Mouse (Mus musculus): ENCODE data around the gene Hint2. TPM values are rescaled to one million over a fixed set of nuclear protein-coding genes. Genes with fewer than 3 reads are reported as not detected.

Hint2 gene
- polyA plus RNA-seq, 1 experiment, result 48.0 TPM

DNA sequence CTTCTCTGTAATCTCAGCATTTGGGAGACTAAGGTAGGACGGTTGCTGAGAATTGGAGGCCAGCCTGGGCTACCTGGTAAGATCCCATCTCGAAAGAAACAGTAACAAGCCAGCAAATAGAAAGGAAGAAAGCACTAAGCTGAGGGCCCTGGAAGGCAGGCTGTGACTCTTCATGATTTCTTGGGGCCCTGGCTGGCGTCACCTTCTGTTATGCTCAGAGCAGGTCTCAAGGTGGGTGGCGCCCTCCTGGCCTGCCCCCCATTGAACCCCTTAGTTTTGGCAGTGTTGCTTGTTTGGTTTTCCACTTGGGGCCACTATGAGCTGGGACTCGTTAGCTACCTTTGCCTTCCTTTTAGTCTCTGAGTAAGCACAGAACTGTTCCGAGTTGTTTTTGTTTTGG lies 19.5 kb downstream of the Hint2 start:
- no peaks in the 10 kb centered on the region for H3K79me2 ChIP-seq (ENCODE audit: control insufficient read depth, insufficient read depth)
- TF ChIP-seq CTCF (IDR thresholded peaks at IDR 0.05; ENCODE audit: control insufficient read depth, insufficient read depth, insufficient read length) (no peak), USF1 (IDR thresholded peaks at IDR 0.05; ENCODE audit: low read depth) (no peak), MAX (IDR thresholded peaks at IDR 0.05) (no peak), MYOG (IDR thresholded peaks at IDR 0.05; ENCODE audit: control insufficient read depth, extremely low read depth, insufficient read length) (no peak), FOSL1 (IDR thresholded peaks at IDR 0.05; ENCODE audit: insufficient read depth, low read length, poor library complexity, severe bottlenecking) (no peak)
- no peak overlapping the region for H3ac ChIP-seq (ENCODE audit: control insufficient read depth, insufficient read length, low read depth)
- H3K36me3 ChIP-seq (ENCODE audit: control insufficient read depth, insufficient read depth), result no peaks in the 10 kb centered on the region
- H3K27me3 ChIP-seq (ENCODE audit: control insufficient read depth, insufficient read depth, insufficient read length), result no peaks in the 10 kb centered on the region
- no peak overlapping the region for H3K4me3 ChIP-seq (ENCODE audit: insufficient read depth, poor library complexity, severe bottlenecking)
- H3K79me3 ChIP-seq (ENCODE audit: low read depth), result no peaks in the 10 kb centered on the region

DNA sequence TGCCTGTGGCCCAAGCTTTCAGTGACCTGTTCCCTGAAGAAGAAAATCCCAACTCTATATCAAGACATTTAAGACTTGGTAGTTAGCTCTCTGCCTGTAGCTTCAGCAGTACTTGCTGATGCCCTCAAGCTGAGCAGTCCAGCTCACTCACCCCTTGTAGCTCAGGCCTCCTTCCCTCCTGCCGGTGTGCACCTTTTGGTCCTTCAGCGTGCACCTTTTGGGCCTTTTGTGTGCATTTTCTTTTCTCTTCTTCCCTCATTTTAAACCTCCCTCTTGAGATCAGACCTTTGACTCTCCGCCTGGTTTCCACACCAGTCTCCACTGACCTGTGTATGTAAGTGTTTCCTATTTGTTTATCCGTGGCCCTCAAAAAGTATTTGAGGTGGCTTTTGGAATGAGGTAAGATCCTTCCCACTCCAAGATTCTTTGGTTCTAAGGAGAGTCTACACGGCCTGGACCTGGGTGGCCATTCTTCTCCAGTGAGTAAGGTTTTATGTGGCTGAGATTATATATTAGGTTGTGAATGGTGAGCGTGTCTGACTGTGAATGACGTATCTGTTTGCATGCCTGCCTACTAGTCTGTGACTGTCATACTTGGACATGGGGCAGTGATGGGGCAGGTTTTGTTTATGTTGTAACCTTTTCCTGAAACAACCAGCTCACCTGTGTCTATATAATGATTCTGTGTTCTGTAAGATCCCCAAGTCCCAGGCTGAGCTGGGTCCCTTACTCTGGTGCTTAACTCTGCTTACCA lies 21.5 kb downstream of the Hint2 start:
- H3K79me3 ChIP-seq (ENCODE audit: low read depth), result no peaks in the 10 kb centered on the region
- no peaks in the 10 kb centered on the region for H3K79me2 ChIP-seq (ENCODE audit: control insufficient read depth, insufficient read depth)
- H3ac ChIP-seq (ENCODE audit: control insufficient read depth, insufficient read length, low read depth), result no peak overlapping the region
- no peak overlapping the region for H3K4me3 ChIP-seq (ENCODE audit: insufficient read depth, poor library complexity, severe bottlenecking)
- H3K36me3 ChIP-seq (ENCODE audit: control insufficient read depth, insufficient read depth), result no peaks in the 10 kb centered on the region
- TF ChIP-seq MYOD1 (IDR thresholded peaks at IDR 0.05; ENCODE audit: control insufficient read depth, insufficient read length, low read depth) (no peak), CEBPB (IDR thresholded peaks at IDR 0.05; ENCODE audit: low read depth) (no peak), USF1 (IDR thresholded peaks at IDR 0.05; ENCODE audit: low read depth) (no peak)
- no peaks in the 10 kb centered on the region for H3K27me3 ChIP-seq (ENCODE audit: control insufficient read depth, insufficient read depth, insufficient read length)

DNA sequence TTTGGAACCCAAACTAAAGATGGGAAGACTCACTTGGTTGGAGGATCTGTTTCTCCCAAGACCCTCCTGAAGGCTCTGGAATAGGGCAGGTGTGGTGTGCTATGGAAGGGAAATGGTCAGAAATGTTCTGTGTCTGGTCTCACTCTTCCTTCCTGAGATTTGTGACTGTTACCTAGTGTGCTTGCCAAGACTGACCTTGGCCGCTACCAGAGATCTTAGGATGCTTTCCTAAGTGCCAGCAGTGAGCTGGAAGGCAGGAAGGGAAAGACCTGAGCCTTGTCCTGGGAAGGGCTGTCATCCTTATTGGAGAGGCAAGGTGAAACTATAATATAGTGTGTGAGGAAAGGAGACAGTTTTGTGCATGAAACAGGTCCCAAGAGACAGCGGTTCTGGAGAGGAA lies 22.5 kb downstream of the Hint2 start:
- H3K36me3 ChIP-seq (ENCODE audit: control insufficient read depth, insufficient read depth), result no peaks in the 10 kb centered on the region
- no peak for TF ChIP-seq MYOD1 (IDR thresholded peaks at IDR 0.05; ENCODE audit: control insufficient read depth, insufficient read length, low read depth)
- TF ChIP-seq FOSL1 (IDR thresholded peaks at IDR 0.05; ENCODE audit: insufficient read depth, low read length, poor library complexity, severe bottlenecking), result no peak
- no peak for TF ChIP-seq MAX (IDR thresholded peaks at IDR 0.05)
- no peak for TF ChIP-seq CEBPB (IDR thresholded peaks at IDR 0.05; ENCODE audit: low read depth)
- TF ChIP-seq MYOG (IDR thresholded peaks at IDR 0.05; ENCODE audit: control insufficient read depth, extremely low read depth, insufficient read length), result no peak
- TF ChIP-seq CTCF (IDR thresholded peaks at IDR 0.05; ENCODE audit: control insufficient read depth, insufficient read depth, insufficient read length), result no peak
- no peak for TF ChIP-seq USF1 (IDR thresholded peaks at IDR 0.05; ENCODE audit: low read depth)
- H3K27me3 ChIP-seq (ENCODE audit: control insufficient read depth, insufficient read depth, insufficient read length), result no peaks in the 10 kb centered on the region
- H3K4me3 ChIP-seq (ENCODE audit: insufficient read depth, poor library complexity, severe bottlenecking), result no peak overlapping the region
- H3K79me2 ChIP-seq (ENCODE audit: control insufficient read depth, insufficient read depth), result no peaks in the 10 kb centered on the region
- H3ac ChIP-seq (ENCODE audit: control insufficient read depth, insufficient read length, low read depth), result no peak overlapping the region
- no peaks in the 10 kb centered on the region for H3K79me3 ChIP-seq (ENCODE audit: low read depth)

DNA sequence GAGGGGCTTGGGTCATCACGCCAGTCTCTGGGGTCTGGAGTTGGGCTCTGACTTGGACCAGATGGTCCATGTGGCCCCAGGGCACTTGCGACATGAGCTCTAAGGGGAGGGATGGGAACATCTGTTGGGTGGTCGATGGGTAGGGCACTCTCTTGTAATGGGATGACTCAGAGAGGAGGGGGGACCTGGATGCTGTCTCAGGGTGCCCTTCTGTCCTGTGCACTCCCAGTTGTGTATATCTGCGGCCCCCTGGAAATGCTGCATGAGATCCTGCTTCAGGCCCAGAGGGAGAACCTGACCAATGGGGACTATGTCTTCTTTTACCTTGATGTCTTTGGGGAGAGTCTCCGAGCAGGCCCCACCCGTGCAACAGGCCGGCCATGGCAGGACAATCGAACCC lies 23.0 kb downstream of the Hint2 start:
- TF ChIP-seq FOSL1 (IDR thresholded peaks at IDR 0.05; ENCODE audit: insufficient read depth, low read length, poor library complexity, severe bottlenecking) (no peak), MAX (IDR thresholded peaks at IDR 0.05) (no peak), MYOD1 (IDR thresholded peaks at IDR 0.05; ENCODE audit: control insufficient read depth, insufficient read length, low read depth) (no peak), CTCF (IDR thresholded peaks at IDR 0.05; ENCODE audit: control insufficient read depth, insufficient read depth, insufficient read length) (no peak), CEBPB (IDR thresholded peaks at IDR 0.05; ENCODE audit: low read depth) (no peak), MYOG (IDR thresholded peaks at IDR 0.05; ENCODE audit: control insufficient read depth, extremely low read depth, insufficient read length) (no peak), USF1 (IDR thresholded peaks at IDR 0.05; ENCODE audit: low read depth) (no peak)
- H3K27me3 ChIP-seq (ENCODE audit: control insufficient read depth, insufficient read depth, insufficient read length), result no peaks in the 10 kb centered on the region
- no peak overlapping the region for H3K4me3 ChIP-seq (ENCODE audit: insufficient read depth, poor library complexity, severe bottlenecking)
- no peaks in the 10 kb centered on the region for H3K79me3 ChIP-seq (ENCODE audit: low read depth)
- no peaks in the 10 kb centered on the region for H3K79me2 ChIP-seq (ENCODE audit: control insufficient read depth, insufficient read depth)
- no peak overlapping the region for H3ac ChIP-seq (ENCODE audit: control insufficient read depth, insufficient read length, low read depth)
- no peaks in the 10 kb centered on the region for H3K36me3 ChIP-seq (ENCODE audit: control insufficient read depth, insufficient read depth)

DNA sequence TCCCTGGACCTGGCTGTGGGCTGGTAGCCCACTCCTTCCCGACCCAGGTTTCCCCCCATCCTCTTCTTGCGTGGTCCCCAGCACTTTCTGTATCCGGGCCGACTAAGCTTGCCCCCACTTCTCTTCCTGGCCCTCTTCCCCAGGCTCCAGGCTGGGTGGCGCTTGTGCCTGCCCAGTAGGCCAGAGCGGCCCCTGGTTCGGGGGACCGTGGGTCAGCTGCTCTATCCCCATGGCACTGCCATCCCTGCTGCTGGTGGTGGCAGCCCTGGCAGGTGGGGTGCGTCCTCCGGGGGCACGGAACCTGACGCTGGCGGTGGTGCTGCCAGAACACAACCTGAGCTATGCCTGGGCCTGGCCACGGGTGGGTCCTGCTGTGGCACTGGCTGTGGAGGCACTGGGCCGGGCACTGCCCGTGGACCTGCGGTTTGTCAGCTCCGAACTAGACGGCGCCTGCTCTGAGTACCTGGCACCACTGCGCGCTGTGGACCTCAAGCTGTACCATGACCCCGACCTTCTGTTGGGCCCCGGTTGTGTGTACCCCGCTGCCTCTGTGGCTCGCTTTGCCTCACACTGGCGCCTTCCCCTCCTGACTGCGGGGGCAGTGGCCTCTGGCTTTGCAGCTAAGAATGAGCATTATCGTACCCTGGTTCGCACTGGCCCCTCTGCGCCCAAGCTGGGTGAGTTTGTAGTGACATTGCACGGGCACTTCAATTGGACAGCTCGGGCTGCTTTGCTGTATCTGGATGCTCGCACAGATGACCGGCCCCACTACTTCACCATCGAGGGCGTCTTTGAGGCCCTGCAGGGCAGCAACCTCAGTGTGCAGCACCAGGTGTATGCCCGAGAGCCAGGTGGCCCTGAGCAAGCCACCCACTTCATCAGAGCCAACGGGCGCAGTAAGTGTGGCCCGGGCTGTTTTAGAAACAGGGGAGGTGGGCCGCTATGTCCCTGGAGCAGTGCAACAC lies 24.0 kb downstream of the Hint2 start:
- TF ChIP-seq CEBPB (IDR thresholded peaks at IDR 0.05; ENCODE audit: low read depth) (no peak), MAX (IDR thresholded peaks at IDR 0.05) (no peak), MYOD1 (IDR thresholded peaks at IDR 0.05; ENCODE audit: control insufficient read depth, insufficient read length, low read depth) (no peak), MYOG (IDR thresholded peaks at IDR 0.05; ENCODE audit: control insufficient read depth, extremely low read depth, insufficient read length) (no peak), FOSL1 (IDR thresholded peaks at IDR 0.05; ENCODE audit: insufficient read depth, low read length, poor library complexity, severe bottlenecking) (no peak), USF1 (IDR thresholded peaks at IDR 0.05; ENCODE audit: low read depth) (no peak), CTCF (IDR thresholded peaks at IDR 0.05; ENCODE audit: control insufficient read depth, insufficient read depth, insufficient read length) (no peak)

More for the DNA sequence above, 24.0 kb downstream of the Hint2 start:
- Histone ChIP-seq H3K4me3 (ENCODE audit: insufficient read depth, poor library complexity, severe bottlenecking) (peak overlapping the region; percentile 28), H3K27me3 (ENCODE audit: control insufficient read depth, insufficient read depth, insufficient read length) (no peaks in the 10 kb centered on the region), H3K36me3 (ENCODE audit: control insufficient read depth, insufficient read depth) (no peaks in the 10 kb centered on the region), H3K79me2 (ENCODE audit: control insufficient read depth, insufficient read depth) (no peaks in the 10 kb centered on the region), H3ac (ENCODE audit: control insufficient read depth, insufficient read length, low read depth) (peak overlapping the region; percentile 88), H3K79me3 (ENCODE audit: low read depth) (no peaks in the 10 kb centered on the region)
